Mouse (Mus musculus): ENCODE results near the gene 2410137M14Rik. TPM values are rescaled to one million over a fixed set of nuclear protein-coding genes. Genes with fewer than 3 reads are reported as not detected.
"Not testable (repeated sequence)": the region's sequence is repeated elsewhere in the genome, so short reads cannot be mapped to it uniquely, and the experiment has no call there.

2410137M14Rik gene
- total RNA-seq, 1 experiment from 2014 or later, result not detected

DNA sequence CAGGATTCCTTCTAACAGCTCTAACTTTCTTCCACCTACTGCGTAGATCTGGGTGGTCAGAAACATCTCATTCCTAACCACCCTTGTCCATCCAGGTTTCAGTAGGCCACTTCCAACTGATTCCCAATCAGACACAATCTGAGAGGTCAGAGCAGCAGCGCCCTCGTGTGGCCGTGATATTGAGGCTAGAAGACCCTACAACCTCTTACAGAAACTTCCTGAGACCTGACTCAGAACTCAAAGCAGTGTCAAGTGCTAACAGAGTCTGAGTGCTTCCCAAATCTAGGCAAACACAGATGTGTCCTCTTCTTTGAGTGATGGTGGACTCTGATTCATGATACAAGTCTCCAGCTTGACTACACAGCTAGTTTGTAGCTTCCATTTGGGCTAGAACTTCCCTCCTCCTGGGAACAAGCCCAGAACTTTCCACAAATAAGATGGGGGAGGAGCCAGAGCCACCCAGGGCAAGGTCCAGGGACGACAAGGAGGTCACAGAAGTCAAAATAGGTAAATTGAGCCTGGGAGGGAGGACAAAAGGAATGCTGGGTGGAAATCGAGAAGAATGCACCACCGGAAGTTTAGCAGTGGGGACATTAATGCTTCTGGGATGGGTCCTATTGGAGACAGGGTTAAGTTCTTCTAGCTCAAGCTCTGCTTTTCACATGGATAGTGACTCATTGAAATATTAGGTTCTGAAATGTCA, 16.1 kb upstream of the 2410137M14Rik start:
- no peak for ATAC-seq (replicated peaks; ENCODE audit: insufficient number of reproducible peaks, low FRiP score, low TSS enrichment, poor library complexity, severe bottlenecking)

DNA sequence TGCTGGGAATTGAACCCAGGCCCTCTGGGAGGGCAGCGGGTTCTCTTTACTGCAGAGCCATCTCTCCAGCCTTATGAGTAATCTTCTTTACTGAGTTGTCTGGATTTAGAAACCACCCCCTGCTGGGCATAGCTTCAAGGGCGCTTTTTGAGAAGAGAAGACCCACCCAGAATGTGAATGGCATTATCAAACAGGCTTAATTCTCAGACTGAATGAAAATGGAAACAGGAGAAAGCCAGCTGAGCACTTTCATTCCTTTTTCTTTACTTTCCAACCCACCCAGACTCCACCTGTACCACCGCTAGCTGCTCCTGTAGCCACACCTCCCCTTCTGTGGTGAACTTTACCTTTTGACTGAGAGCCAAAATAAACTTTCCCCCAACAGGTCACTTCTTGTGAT, 14.4 kb upstream of the 2410137M14Rik start:
- ATAC-seq (replicated peaks; ENCODE audit: insufficient number of reproducible peaks, low FRiP score, low TSS enrichment, poor library complexity, severe bottlenecking), result no peak

DNA sequence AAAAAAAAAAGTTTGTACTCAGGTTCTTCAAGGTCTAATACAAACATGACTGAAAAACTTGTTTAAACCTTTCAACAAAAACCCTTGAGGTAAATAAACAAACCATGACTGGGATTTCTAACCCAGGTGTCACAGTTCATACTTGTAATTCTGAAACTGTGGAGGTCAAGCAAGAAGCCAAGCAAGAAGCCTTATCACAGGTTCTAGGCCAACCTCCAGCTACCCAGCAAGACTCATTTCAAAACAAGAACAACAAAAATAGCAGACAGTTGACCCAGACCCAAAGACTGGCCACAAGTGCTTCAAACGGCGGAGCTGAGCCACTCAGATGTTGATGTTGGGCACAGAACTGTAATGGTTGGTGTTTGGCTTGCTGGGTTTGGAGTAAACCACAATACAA, 13.5 kb upstream of the 2410137M14Rik start:
- no peak for ATAC-seq (replicated peaks; ENCODE audit: insufficient number of reproducible peaks, low FRiP score, low TSS enrichment, poor library complexity, severe bottlenecking)

DNA sequence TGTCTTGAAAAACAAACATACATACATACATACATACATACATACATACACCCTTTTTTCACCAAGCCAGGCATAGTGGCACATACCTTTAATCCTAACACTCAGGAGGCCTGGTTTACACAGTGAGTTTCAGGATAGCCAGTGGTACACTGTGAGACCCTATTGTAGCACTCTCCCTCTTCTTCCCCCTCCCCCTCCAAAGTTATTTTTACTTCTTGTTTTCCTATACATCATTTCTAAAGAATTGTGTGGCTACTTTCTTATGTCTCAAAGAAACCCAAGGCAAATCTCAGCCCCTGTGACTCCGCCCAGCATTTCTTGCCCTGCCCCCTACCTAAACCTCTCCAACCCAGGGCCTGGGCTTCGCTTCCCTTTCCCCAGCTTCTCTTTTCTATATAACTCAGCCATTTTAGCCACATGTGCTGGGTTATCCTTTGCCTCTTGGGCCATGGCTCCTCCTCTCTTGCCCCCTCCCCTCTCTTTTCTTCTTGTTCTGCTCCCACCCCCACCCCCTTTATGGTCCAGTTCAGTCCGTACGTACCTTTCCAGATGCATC, 12.8 kb upstream of the 2410137M14Rik start:
- no peak for ATAC-seq (replicated peaks; ENCODE audit: insufficient number of reproducible peaks, low FRiP score, low TSS enrichment, poor library complexity, severe bottlenecking)

DNA sequence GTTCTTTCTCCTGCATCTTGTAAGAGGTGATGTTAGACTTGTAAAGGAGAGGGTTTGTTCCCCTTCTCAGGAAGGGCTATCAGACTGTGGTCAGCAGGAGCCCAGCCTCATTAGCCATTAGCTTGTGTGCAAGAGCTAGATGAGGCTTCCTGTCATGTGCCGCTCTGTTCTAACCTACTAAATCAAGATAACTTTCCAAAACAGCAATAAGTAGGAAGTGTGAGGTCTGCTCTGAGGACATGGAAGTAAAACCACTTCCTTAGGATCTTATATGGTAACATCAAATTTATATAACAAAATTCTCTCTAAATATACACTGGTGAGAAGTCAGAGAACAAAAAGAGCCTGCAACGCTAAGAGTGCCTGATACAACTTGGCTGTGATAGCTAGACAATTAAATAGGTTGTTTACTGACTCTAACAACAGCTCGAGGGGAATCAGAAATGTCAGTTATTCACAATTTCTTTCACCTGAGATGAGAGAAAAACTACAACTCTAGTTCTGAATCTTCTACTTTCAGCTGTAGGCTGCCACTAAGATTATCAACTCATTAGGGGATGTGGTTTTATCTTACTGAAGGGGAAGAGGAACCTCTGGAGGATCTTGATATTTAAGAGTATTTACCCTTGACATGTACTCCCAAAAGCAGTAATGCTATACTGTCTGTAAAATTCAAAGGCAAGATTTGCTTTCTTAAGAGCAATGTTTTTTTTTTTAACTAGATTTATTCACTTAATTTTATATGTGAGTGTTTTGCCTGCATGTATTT, 11.5 kb upstream of the 2410137M14Rik start:
- ATAC-seq (replicated peaks; ENCODE audit: insufficient number of reproducible peaks, low FRiP score, low TSS enrichment, poor library complexity, severe bottlenecking), result no peak

DNA sequence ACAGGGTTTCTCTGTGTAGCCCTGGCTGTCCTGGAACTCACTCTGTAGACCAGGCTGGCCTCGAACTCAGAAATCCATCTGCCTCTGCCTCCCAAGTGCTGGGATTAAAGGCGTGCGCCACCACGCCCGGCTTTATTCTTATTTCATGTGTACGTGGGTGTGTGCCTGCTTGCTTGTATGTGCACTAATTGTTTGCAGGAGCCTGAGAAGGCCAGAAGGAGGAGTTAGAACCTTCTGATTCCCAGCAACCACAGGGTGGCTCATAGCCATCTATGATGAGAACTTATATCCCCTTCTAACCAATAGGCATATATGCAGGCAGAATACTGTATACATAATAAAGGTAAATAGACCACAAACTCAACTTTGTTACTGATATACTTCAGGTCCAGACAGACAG, 9.6 kb upstream of the 2410137M14Rik start:
- not testable (repeated sequence) for ATAC-seq (replicated peaks; ENCODE audit: insufficient number of reproducible peaks, low FRiP score, low TSS enrichment, poor library complexity, severe bottlenecking)

DNA sequence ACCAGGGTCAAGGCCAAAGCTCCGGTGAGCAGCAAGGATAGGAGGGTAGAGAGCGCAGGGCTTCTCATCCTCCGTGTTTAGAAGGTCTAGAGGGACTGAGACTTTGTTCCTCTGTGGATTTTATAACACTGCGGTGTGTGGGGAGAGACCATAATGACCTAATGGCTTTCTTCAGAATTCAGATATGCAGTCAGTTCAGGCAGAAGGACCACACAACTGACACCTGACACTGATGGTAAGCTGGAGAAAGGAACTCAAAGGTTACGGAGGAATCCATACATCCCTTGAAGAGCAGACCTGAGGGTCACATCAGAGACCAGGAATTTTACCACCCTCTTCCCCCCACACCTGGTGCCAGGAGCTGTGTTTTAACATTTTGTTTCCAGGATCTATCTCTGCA, 8.4 kb upstream of the 2410137M14Rik start, which contains the start of gene H2-M5:
H2-M5 (minus strand) TSS at position 101 of the 400 bp plus-strand sequence.
- ATAC-seq (replicated peaks; ENCODE audit: insufficient number of reproducible peaks, low FRiP score, low TSS enrichment, poor library complexity, severe bottlenecking), result no peak

DNA sequence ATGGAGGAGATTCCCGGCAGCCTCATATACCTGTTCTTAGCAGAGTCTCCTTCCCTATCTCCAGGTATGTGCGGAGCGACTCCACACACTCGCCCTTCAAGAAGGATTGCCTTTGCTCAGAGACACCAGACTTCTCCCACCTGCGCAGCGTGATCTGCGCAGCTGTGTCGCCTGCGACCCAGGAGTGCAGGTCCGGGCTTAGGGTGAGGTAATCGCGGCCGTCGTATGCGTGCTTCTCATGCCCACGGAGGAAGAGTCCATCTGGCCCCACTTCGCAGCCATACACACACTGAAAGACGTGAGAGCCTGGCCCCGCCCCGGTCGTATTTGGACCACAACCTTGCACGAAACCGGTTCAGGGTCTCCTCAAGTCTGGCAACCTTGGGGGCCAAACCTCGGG, 7.4 kb upstream of the 2410137M14Rik start:
- no peak for ATAC-seq (replicated peaks; ENCODE audit: insufficient number of reproducible peaks, low FRiP score, low TSS enrichment, poor library complexity, severe bottlenecking)

DNA sequence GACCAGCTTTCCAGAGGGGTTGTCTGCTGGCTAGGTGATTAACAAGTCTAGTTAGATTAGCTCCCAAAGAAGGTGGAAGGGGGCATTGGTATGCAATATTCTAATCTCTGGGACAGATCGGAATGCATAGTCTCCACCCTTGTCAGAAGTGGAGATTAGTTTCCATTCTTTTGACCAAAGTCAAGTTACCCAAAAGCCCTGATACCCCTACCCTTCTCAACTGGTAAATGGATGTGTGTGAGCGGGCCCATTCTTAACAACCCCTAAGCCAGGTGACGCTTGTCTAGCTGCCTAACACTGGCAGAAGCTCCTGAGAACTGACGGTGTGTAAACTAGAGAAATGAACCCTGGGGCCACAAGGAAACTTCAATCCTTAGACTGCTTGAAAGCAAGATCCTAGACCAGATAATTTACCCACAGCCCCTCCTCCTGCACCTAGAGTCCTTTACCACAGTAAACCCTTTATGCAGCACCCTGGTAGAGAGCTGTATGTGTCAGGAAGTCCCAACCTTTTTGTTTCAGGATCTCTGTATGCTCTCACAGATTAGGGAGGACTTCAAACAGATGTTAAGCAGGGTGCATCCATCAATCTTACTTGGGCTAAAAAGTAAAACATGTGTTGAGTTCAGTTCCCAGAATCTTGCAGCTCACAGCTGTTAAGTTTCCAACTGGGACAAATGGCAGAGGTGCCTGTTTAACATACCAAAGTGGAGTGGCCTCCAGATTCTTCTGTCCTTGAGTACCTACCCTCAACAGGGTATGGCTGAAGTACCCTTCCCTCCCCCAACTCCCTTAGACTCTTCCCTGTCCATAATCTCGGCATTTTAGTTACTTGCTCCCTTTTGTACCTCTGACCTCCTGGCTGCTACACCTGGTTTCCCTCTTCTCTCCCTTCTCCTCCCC, 1.5 kb upstream of the 2410137M14Rik start:
- ATAC-seq (replicated peaks; ENCODE audit: insufficient number of reproducible peaks, low FRiP score, low TSS enrichment, poor library complexity, severe bottlenecking), result no peak

DNA sequence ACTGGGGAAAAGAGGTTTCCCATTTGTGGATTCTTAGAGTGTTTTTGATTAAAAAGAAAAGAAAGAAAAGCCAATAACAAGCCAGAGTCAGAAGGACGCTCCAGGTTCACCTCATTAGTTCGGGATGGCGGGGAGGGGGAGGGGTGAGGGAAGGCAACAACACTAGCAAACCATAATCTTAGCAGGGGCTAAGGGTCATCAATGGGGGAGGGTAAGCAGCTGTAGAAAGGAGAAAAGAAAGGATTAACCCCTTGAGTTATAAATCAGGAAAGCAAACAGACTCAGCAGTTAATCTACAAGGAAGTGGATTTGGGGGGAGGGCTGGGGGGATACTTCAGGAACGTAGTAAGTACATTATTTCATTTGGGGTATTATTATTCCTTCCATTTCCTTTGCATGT, 808 bp upstream of the 2410137M14Rik start:
- ATAC-seq (replicated peaks; ENCODE audit: insufficient number of reproducible peaks, low FRiP score, low TSS enrichment, poor library complexity, severe bottlenecking), result no peak

DNA sequence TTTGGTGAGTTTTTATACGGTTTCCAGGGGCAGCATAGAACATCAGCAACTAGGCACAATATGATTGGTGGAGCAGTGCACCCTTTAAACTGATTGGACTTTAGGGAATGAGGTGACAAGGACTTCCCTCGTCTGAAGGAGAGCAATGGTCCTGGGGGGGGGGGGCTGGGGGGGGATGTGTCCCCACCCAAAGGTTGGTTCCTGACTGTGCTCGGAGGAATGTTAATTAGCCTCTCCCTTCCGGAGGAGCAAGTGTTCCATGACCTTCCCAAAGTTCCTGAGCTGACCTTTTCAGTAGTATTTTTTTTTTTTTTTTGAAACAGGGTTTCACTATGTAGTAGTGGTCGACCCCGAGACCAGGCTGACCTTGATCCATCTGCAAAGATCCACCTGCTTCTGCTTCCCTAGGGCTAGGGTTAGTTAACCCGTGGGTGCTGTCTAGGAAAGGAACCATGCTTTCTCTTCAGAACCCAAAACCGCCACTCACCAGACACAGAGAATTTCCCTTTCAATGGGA, 7.7 kb downstream of the 2410137M14Rik start:
- no peak for ATAC-seq (replicated peaks; ENCODE audit: insufficient number of reproducible peaks, low FRiP score, low TSS enrichment, poor library complexity, severe bottlenecking)

DNA sequence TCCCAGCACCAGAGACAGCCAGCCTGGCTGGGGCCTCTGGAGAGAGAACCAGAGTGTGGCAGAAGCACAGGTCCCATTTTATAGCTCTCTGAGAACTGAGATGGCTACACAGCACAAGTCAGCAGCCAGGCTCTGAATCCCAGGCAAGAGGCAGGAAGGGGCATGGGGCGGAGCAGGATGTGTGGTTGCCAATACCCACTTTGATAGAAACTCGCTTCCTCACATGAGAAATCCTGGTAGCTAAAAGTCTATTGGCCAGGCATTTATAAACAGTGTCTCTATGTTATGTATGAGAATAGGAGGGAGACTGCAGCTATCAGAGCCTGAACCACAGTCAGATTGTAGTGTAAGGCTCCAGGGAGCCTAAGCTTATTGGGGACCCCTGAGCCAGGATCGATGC, 8.2 kb downstream of the 2410137M14Rik start:
- ATAC-seq (replicated peaks; ENCODE audit: insufficient number of reproducible peaks, low FRiP score, low TSS enrichment, poor library complexity, severe bottlenecking), result no peak

DNA sequence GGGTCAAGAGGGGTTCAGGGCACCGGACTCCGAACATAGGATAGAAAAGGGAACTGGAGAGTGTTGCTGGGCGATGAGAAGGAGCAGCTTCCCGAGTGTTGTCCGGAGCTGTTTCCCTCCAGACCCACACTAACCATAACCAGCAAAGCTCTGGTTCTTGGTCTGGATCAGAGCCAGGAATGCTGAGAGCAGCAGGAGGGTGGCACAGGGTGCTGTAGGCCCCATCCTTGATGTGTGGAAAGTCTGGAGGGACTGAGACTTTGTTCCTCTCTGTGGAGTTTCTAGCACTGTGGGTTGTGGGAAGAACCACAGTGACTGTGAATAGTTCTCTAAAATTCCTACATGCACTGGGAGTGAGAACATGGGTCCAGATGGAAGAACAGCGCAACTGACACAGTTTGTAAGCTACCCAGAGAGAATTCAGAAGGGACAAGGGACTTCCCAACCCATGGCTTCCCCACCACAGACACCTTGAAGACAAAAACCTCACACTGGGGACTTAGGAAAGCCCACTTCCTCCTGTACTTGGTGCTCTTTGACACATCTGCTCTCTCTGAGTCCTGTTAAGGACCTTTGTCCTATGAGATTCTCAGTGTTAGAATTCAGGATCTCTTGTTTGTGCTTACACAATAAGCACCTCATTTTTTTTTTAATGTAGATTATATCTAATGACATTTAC, 9.7 kb downstream of the 2410137M14Rik start:
- ATAC-seq (replicated peaks; ENCODE audit: insufficient number of reproducible peaks, low FRiP score, low TSS enrichment, poor library complexity, severe bottlenecking), result no peak

DNA sequence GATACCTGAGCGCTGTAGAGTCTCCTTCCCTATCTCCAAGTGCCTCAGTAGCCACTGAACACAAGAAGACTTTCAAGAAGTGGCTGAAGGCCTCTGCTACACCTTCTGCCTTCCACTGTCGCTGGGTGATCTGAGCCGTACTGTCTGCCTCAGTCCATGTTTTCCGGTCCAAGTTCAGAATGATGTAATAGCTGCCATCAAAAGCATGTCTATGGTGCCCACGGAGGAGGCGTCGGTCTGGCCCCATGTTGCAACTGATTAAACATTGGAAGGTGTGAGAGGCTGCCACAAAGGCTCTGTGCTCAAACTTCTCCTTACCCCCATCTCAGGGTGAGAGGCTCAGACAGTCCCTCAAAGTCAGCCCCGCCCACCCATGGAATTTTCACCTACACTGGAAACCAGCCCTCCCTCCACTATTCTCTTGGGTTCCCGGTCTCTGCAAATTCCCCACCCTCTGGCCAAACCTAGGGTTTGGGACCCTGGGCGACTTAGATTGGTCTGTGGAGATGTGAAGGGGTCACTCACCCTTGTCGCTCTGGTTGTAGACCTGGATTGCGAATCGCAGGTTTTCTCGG, 10.6 kb downstream of the 2410137M14Rik start:
- ATAC-seq (replicated peaks; ENCODE audit: insufficient number of reproducible peaks, low FRiP score, low TSS enrichment, poor library complexity, severe bottlenecking), result no peak

DNA sequence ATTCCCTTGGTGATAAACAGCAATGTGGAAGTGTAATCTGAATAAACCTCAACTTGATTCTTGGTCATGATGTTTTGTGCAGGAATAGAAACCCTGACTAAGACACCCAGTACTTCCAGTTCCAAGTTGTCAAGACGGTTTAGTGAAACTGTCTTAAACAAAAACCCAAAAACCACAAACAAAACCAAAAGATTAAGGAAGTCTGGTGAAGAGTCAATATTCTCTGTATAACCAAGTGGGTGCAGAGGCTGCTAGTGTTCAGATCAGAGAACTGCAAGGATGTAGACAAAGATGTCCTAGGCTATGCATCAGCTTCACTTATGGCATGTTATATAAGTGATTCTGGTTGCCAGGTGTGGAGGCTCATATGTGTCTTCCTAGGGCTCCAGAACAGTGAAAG, 14.2 kb downstream of the 2410137M14Rik start:
- ATAC-seq (replicated peaks; ENCODE audit: insufficient number of reproducible peaks, low FRiP score, low TSS enrichment, poor library complexity, severe bottlenecking), result no peak

DNA sequence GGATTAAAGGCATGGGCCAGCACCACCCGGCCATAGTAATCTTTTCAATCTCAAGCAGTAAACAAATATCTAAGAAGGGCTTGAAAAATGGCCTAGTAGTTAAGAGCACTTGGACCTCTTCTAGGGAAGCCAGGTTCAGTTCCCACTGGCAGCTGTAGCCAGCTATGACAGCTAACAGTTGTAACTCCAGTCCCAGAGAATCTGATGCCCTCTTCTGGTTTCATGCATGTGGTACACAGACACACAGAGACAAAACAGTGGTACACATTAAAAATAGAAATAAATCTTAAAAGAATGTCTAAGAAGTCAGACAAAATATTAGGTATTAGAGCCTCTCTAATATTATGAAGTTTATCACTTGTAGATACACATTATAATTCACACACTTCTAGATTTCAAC, 19.9 kb downstream of the 2410137M14Rik start:
- ATAC-seq (replicated peaks; ENCODE audit: insufficient number of reproducible peaks, low FRiP score, low TSS enrichment, poor library complexity, severe bottlenecking), result no peak

DNA sequence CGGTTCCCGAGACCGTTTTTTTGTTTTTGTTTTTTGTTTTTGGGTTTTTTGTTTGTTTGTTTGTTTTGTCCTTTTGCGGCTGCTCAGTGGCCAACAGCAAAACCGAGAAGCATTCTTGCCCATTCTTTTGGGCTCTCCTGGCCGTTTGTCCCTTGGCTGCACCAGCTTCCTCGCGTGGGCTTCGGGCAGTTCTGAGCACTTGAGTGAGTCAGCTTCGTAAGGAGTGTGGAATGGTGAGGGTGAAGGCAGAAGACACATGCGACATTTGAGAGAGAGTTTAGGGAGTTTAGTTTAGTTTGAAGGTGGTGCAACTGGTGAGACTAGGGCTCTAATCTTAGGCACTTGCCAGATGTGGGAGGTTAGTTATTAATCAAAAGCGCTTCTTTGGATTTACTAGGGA, 22.2 kb downstream of the 2410137M14Rik start:
- no peak for ATAC-seq (replicated peaks; ENCODE audit: insufficient number of reproducible peaks, low FRiP score, low TSS enrichment, poor library complexity, severe bottlenecking)

Data from monocyte, adult 5-6 weeks (primary cell).